Mouse (Mus musculus): Measurements from ENCODE around the gene Grm1. TPM values are rescaled to one million over a fixed set of nuclear protein-coding genes. Genes with fewer than 3 reads are reported as not detected.

The Grm1 gene
- total RNA-seq, 2 experiments from 2014 or later: 0.34 TPM; not detected in 1

- DNase-seq (ENCODE audit: low spot score in 2 of 2): no peak
These were observed 110.8 kb downstream of the Grm1 start for GRCm38 (mm10) chr10:10971311-10971710.

DNA sequence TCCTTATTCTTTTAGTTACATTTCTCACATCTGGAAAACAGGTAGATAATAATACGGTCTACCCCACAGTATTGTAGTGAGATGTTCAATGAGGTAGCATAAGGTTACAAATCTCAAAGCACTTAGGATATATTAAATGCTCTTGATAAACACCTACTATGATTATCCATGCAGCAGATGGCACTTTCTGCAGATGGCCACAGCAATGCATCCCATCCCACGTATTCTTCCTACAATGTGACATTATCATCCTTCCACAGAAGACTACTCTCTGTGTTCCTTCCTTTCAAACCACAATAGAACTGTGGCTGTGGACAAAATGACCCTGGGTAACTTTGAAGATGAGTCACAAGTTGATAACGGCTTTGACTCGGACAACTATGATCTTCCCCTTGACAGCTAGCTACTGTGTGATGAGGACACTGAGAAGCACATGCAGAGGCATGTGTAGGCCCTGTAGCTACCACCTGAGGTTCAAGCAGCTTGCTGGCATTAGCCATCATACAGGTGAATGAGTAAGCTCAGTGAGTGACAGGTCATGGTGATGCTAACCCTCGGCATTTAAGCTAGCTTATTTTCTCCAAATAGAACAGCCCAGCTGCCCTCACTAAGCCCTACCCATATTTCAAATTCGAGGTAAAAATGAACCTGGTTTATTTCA is 117.5 kb downstream of the Grm1 start:
- DNase-seq (ENCODE audit: low spot score in 2 of 2): no peak

DNA sequence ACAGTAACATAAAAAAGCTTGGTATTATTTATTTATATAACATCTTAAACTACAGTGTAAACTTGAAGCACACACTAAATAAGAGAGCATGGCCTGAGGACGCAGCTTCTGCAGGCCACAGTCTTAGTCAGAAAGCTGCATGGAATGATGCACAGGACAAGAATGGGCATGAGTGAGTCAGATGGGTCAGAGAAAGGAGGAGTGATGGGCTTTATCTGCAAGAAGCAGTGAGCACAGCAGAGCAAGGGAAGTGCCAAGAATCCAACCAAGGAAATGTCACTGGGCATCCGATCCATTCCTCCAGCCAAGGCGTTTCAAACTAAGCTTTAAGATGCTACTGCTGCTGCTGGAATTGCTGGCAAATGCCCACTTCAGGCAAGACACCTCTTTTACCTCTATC is 131.6 kb downstream of the Grm1 start:
- DNase-seq (ENCODE audit: low spot score in 2 of 2): no peak

DNA sequence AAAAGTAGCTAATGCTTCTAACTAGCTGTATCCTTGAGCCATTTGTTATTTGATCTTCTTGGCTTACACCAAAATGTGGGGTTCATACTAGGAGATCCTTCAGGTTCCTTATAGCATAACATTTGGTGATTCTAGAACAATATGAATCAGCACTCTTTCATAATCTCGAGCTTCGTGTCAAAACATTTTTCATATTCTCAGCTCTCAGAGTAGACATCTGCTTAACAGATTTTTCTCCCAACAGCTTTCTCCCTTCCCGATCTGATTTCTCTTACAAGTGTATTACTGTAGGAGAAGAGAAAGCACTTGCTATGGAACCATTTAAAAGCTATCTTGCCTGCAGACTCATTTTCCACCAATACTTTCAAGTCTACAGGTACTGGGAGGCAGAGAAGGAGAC is 133.0 kb downstream of the Grm1 start:
- no peak for DNase-seq (ENCODE audit: low spot score in 2 of 2)

- DNase-seq (ENCODE audit: low spot score in 2 of 2): no peak
These were observed 134.6 kb downstream of the Grm1 start for GRCm38 (mm10) chr10:10947531-10947930.

DNA sequence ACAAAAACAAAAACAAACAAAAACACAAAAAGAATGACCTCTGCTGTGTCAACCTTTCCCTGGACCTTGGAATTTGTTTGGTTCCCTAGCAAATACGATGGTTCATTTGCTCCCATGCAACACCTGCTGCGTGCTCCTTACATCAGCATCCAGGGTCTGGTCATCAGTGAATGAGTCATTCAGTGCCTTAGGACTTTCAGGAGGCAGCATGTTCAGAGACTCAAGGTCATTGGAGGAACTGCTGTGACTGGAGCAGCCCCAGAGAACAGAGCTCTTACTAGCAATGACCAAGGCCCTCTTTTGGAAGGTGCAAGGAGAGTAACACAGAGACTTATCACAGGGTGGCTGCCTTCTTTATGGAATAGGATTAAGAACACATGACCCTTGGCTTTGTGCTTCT is 138.2 kb downstream of the Grm1 start:
- DNase-seq (ENCODE audit: low spot score in 2 of 2): no peak

- DNase-seq (ENCODE audit: low spot score in 2 of 2): no peak
These were observed 139.9 kb downstream of the Grm1 start for GRCm38 (mm10) chr10:10942248-10942647.

DNA sequence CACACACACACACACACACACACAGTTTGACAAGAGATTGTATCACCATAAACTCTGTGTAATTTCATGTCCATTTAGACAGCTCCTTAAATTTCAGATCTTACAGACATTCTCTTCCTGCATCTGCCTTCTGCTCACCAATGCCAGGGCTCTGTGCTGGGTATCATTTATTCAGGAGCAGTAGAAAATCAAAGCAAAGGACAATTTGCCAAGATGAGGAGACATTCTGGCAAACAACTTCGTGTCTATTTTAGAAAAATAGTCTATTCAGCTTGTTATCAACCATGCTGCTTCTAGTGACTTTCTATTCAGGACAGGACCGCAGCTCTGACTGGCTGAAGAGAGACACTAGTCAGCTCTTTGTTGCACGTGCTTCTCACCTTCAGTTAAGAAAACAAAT is 146.3 kb downstream of the Grm1 start:
- no peak for DNase-seq (ENCODE audit: low spot score in 2 of 2)

- DNase-seq (ENCODE audit: low spot score in 2 of 2): no peak
These were observed 152.5 kb downstream of the Grm1 start for GRCm38 (mm10) chr10:10929672-10930071.

DNA sequence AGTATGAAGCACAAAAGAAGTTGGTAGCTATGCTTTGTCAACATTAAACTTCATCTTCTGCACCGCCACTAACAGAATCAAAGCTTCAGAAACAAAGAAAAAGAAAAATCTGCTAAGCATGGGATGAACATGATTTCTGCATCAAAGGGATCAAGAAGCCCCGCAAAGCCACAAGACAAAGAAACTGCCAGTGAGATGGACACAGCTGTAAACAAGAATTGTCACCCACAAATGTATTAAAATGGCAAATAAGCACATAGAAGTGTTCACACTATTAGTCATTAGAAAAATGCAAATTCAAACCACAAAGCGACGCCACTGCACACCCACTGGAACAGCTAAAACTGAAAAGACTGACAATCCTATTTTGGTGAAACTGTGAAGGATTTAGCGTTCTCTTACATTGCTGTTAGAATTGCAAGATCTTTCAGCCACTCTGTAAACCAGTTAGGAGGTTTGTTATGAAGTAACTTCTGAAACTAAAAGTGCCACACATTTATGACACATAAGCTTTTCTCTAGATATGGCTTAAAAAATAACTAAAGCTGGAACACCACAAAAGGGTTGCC is 153.3 kb downstream of the Grm1 start:
- no peak for DNase-seq (ENCODE audit: low spot score in 2 of 2)

GRCm38 (mm10) chr10:10917857-10918399 is 164.2 kb downstream of the Grm1 start:
- no peak for DNase-seq (ENCODE audit: low spot score in 2 of 2)

DNA sequence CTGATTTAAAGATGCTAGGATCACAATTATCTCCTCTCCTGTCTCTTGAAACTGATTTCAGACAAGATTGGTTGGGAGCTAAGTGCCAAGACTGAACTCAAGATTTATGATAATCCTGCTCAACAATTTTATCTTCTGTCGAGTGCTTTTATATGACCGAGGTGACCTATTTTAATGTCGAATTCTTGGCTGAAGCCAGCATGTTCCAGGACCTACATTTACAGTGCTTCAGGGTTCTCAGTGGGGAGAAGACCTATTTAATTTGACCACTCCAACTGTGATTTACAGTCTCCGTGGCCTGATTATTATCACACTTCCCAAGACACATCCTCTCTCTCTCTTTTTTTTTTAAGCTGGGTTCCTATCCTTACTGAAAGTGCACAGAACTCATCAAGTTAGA is 168.5 kb downstream of the Grm1 start:
- DNase-seq (ENCODE audit: low spot score in 2 of 2): no peak

GRCm38 (mm10) chr10:10890221-10890620 is 191.9 kb downstream of the Grm1 start:
- no peak for DNase-seq (ENCODE audit: low spot score in 2 of 2)

GRCm38 (mm10) chr10:10888521-10888920 is 193.6 kb downstream of the Grm1 start:
- no peak for DNase-seq (ENCODE audit: low spot score in 2 of 2)

GRCm38 (mm10) chr10:10884992-10885391 is 197.2 kb downstream of the Grm1 start:
- DNase-seq (ENCODE audit: low spot score in 2 of 2): no peak

GRCm38 (mm10) chr10:10872142-10872541 is 210.0 kb downstream of the Grm1 start:
- DNase-seq (ENCODE audit: low spot score in 2 of 2): no peak

- no peak for DNase-seq (ENCODE audit: low spot score in 2 of 2)
These were observed 211.9 kb downstream of the Grm1 start for GRCm38 (mm10) chr10:10870271-10870670.

GRCm38 (mm10) chr10:10866278-10866677 is 215.9 kb downstream of the Grm1 start:
- DNase-seq (ENCODE audit: low spot score in 2 of 2): no peak

DNA sequence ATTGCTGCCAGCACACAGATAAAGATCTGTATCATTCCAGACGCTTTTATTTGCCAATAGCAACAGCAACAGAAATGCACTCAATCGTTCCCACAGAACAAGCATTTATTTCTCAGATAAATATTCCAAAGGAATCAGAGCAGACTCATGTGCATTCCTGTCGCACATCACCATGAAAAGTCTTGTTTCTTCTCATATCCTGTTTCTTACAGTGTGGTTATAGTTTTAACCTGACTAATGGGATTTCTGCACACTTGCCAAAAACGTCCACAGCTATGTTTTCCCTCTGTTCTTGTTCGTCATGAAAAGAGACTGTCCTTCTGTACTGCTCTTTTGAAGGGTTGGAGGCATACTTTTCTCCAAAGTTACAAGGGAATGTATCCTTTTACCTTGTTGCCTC is 217.4 kb downstream of the Grm1 start:
- DNase-seq (ENCODE audit: low spot score in 2 of 2): no peak

DNA sequence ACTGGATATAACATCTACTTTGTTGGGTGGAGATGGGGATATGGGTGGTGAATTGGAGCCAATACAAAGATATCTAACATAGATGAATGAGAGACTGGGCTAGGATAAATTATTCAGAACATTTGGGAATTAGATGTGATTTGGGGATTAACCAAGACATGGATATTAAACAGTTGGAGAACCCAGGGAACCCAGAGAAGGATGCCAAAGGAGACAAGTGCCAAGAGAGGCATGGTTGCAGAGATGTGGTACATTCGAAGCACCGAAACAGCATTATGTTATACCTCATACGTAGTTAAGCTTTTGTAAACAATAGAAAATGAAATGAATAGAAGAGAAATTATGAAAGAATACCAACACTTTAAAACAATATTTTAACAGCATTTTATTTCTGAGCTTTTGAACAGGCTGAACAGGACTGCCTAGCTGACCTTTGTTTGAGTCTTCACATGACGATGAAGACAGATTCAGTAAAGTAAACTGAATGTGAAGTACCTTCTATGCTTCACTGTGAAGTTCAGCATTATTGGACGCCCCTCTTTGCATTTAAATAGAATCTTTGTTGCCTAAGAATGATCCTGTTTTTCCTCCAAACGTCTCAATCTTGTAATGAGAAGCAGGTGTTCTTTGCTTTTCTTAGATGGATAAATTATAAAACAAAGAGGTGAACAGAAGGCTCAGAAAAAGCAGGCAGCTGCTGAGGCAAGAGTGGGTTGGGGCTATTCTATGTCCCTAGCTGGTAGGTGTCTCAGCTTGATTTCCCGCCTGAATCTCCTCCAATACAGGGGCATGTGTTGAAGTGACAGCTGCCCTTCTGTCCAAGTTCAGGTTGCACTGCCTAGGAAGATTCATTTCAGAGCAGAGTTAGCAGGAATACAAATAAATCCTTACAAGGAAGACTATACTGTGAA is 234.5 kb downstream of the Grm1 start:
- DNase-seq (ENCODE audit: low spot score in 2 of 2): no peak

GRCm38 (mm10) chr10:10845059-10845685 is 237.0 kb downstream of the Grm1 start:
- DNase-seq (ENCODE audit: low spot score in 2 of 2): no peak

Data from gastrocnemius, postnatal 4 days (tissue).